In the genomic region with DNA sequence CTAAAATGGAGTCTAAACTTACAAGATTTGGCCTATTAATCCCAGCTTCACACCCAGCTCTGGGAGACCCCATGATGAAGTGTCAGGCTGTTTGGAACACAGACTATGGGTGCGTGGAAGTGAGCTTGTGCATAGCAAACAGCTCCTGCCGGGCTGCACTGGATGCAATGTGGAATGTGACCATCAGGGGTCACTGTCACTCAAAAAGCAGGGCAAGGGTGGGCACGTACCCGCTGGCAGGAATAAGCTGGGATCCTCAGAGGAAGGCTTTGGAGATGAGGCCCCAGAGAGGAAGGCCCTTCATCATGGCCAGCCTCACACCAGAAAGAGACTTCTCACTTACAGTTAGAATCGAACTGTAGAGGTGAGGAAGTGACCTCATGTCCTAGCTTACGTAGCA, we compare ENCODE assay signal across 8 mouse cellular contexts. TPM values are rescaled to one million over a fixed set of nuclear protein-coding genes. Genes with fewer than 3 reads are reported as not detected.
DNase-seq lines count a peak whose midpoint lies in the region; ATAC-seq and TF ChIP-seq lines count a peak whose summit lies in the region.

No protein-coding gene starts in this region.

- H3K36me3 ChIP-seq in kidney, embryonic 16.5 days (ENCODE audit: insufficient read depth, low read length), result no peaks in the 10 kb centered on the region

- H3K9me3 ChIP-seq in kidney, embryonic 16.5 days (ENCODE audit: low read length), result no peaks in the 10 kb centered on the region

- no peaks in the 10 kb centered on the region for H3K4me1 ChIP-seq in embryonic fibroblast, embryonic 13.5 days (ENCODE audit: control insufficient read depth, insufficient read depth, low read length)
- H3K4me1 ChIP-seq in kidney, embryonic 16.5 days (ENCODE audit: insufficient read depth, low read length), result 0 out of 2 replicates have a peak, but pooled peaks cover 3% of the 10 kb centered on the region

- no peak overlapping the region for H3K4me3 ChIP-seq in embryonic fibroblast, embryonic 13.5 days (ENCODE audit: insufficient read depth, low read length)
- H3K4me3 ChIP-seq in kidney, embryonic 16.5 days (ENCODE audit: low read length), result no peak overlapping the region

- no peak overlapping the region for H3K27ac ChIP-seq in embryonic fibroblast, embryonic 13.5 days (ENCODE audit: insufficient read depth, low read length)
- no peak overlapping the region for H3K27ac ChIP-seq in kidney, embryonic 16.5 days (ENCODE audit: low read length)

- H3K4me2 ChIP-seq in kidney, embryonic 16.5 days (replicated peaks; ENCODE audit: low read depth, low read length), result no peak overlapping the region

- WGBS in kidney, embryonic 16.5 days, result 21% methylated on average over 6 of the region's 6 CpGs

- no peak overlapping the region for H3K9ac ChIP-seq in kidney, embryonic 16.5 days (replicated peaks; ENCODE audit: low read length)

- no peaks in the 10 kb centered on the region for H3K27me3 ChIP-seq in kidney, embryonic 16.5 days (ENCODE audit: insufficient read depth, low read length)

- ATAC-seq in cerebellum, adult (ENCODE audit: insufficient number of reproducible peaks, low FRiP score, low TSS enrichment), result no peak
- ATAC-seq in kidney, embryonic 16.5 days (ENCODE audit: low FRiP score, low TSS enrichment), result 0 out of 2 replicates have a peak, but pooled peaks have one; percentile 23

- TF ChIP-seq CTCF in embryonic fibroblast, embryonic 13.5 days (IDR thresholded peaks at IDR 0.05; ENCODE audit: borderline replicate concordance, insufficient read depth, low read length), result peak; percentile 36; the same call in 1 of the 2 replicates

- peak; percentile 20 for DNase-seq in cerebellum, adult 11 months
- DNase-seq in urinary bladder, postnatal 25 days (ENCODE audit: low spot score), result peak; percentile 32
- DNase-seq in urinary bladder, postnatal 4 days (ENCODE audit: low spot score in 2 of 2), result no peak
- peak; percentile 53 for DNase-seq in lung, postnatal 36 days
- peak; percentile 47 to 56 for DNase-seq in right cerebral cortex, postnatal 10 days (ENCODE audit: low spot score in 2 of 2)

- TF ChIP-seq POLR2A in embryonic fibroblast, embryonic 13.5 days (IDR thresholded peaks at IDR 0.05; ENCODE audit: low read depth, low read length), result no peak

RNA-seq across cellular contexts. Expression of gene Slc52a3, which starts 23.9 kb away (rescaled TPM):
- 0.55 and 0.60 TPM in 2 replicates for polyA plus RNA-seq in embryonic fibroblast, embryonic 13.5 days (2011; ENCODE audit: insufficient read length, low read depth, missing spikeins)
- polyA plus RNA-seq in kidney, embryonic 16.5 days (2015; fragmentation: Nextera tagmentation; extraction: Ambion mirVana), result 25.2 and 28.2 TPM in 2 replicates

RNA-seq across cellular contexts. Expression of gene Fam110a, which starts 40.2 kb away (rescaled TPM):
- 9.7 and 13.4 TPM in 2 replicates for polyA plus RNA-seq in embryonic fibroblast, embryonic 13.5 days (2011; ENCODE audit: insufficient read length, low read depth, missing spikeins)
- polyA plus RNA-seq in kidney, embryonic 16.5 days (2015; fragmentation: Nextera tagmentation; extraction: Ambion mirVana), result 32.1 and 34.9 TPM in 2 replicates

Comparison
In these comparisons a context has a peak if more than half of its experiments do, and no peak if none do; other contexts are left out.
1. DNase-seq: peak in cerebellum, adult 11 months (single experiment), urinary bladder, postnatal 25 days (single experiment), lung, postnatal 36 days (single experiment) and right cerebral cortex, postnatal 10 days (2 of 2); none in urinary bladder, postnatal 4 days (0 of 2).
2. RNA of gene Slc52a3, which starts 23.9 kb away (polyA plus RNA-seq): 25.2 to 28.2 TPM in kidney, embryonic 16.5 days; 0.55 to 0.60 TPM in embryonic fibroblast, embryonic 13.5 days; every median in the first group is over 10 times any median in the second.